Mouse (Mus musculus): ENCODE measurements around the gene Cog4.

- TF ChIP-seq CTCF (IDR thresholded peaks at IDR 0.05; ENCODE audit: low read depth), result no peak
- no peak for TF ChIP-seq EP300 (IDR thresholded peaks at IDR 0.05; ENCODE audit: low read depth)
Observed at GRCm38 (mm10) chr8:110804825-110805514, 41.4 kb upstream of the Cog4 start.

All from heart, postnatal 0 days (tissue).